Mouse (Mus musculus) heart, embryonic 10.5 days (tissue): ENCODE measurements around the gene Itpkb. TPM values are rescaled to one million over a fixed set of nuclear protein-coding genes. Genes with fewer than 3 reads are reported as not detected.
A peak's percentile ranks its signal among the peaks of the same experiment; 100 is the strongest.
"Not testable (repeated sequence)": the region's sequence is repeated elsewhere in the genome, so short reads cannot be mapped to it uniquely, and the experiment has no call there.

Source experiments
- DNase-seq: peaks from one replicate; pipeline ENCODE4 v3.0.0-alpha.2; 2017; ENCODE audit warnings: low spot score
- H3K27ac ChIP-seq: fragments of 300-500 bp; sonication (generic); 2 replicates; pipeline ENCODE4 v1.5.1; 2016; ENCODE audit warnings: mild to moderate bottlenecking
- H3K27me3 ChIP-seq: fragments of 300-500 bp; sonication (generic); 2 replicates; pipeline ENCODE4 v1.6.1; 2016; ENCODE audit warnings: mild to moderate bottlenecking; ENCODE audit not compliant: poor library complexity, insufficient read depth, severe bottlenecking
- H3K36me3 ChIP-seq: fragments of 300-500 bp; sonication (generic); 2 replicates; pipeline ENCODE4 v1.6.1; 2016; ENCODE audit warnings: mild to moderate bottlenecking, moderate library complexity
- H3K4me1 ChIP-seq: fragments of 300-500 bp; sonication (generic); 2 replicates; pipeline ENCODE4 v1.6.1; 2016; ENCODE audit warnings: mild to moderate bottlenecking
- H3K4me3 ChIP-seq: fragments of 300-500 bp; sonication (generic); 2 replicates; pipeline ENCODE4 v1.5.1; 2016; ENCODE audit warnings: mild to moderate bottlenecking, moderate library complexity
- H3K9me3 ChIP-seq: fragments of 300-500 bp; sonication (generic); 2 replicates; pipeline ENCODE4 v1.6.1; 2016; ENCODE audit warnings: mild to moderate bottlenecking, moderate library complexity
- WGBS: fragments of 180-500 bp; shearing (Covaris S2); methylation state at CpG from one replicate; pipeline ENCODE4 v1.1.7; 2016; 5-methylcytosine and 5-hydroxymethylcytosine counted together
- polyA plus RNA-seq: library from polyadenylated mRNA; unstranded; fragments of >200 nt; fragmentation: Nextera tagmentation; extraction: Ambion mirVana; gene quantifications from 2 replicates; pipeline ENCODE4 v1.2.1, GENCODE M21; 2016

Gene Itpkb
- polyA plus RNA-seq, 1 experiment from 2014 or later, result 4.6 TPM

DNA sequence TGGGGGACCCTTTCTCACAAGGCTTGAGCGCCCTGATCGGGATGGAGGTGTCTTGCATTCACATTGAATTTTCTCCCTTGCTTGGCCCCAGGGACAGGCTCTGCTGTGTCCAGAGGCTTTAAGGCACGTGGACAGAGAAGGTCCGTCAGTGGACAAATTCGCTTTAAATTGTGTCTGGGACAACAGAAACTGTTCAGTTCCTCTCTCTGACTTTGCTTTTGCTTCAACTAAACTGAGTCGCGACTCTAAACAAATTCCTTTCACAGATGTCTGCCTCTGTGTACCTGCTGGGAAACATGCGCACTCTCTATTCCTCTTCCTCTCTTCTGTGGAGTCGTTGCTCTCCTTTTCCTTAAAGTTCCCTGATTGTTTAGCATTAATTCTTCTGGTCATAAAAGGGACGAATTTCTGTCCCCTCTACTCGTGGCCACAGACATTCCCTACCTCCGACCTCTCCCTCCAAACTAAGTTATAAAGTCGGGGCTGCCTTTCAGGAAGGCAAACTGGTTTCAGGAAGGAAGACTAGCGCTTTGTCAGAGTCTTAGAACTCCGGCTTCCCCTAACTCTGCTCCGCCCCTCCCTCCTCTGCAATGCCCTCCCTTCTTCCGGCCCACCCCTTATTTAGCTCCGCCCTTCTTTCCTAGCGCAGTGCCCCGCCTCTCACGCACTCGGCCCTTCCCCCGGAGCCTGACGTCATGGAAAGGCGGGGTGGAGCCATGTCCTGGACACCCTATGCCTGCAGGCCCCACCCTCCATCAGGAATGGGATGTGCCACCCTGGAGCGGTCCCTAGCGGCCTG lies 56.9 kb downstream of the Itpkb start:
- peak; percentile 100 for DNase-seq
- H3K27me3 ChIP-seq, result no peaks in the 10 kb centered on the region
- peak overlapping the region; percentile 87 for H3K27ac ChIP-seq
- peak overlapping the region; percentile 60 for H3K4me3 ChIP-seq
- H3K36me3 ChIP-seq, result no peaks in the 10 kb centered on the region
- H3K9me3 ChIP-seq, result no peaks in the 10 kb centered on the region
- H3K4me1 ChIP-seq, result peaks cover 49% of the 10 kb centered on the region
- 3% methylated on average over 27 of the region's 27 CpGs for WGBS

DNA sequence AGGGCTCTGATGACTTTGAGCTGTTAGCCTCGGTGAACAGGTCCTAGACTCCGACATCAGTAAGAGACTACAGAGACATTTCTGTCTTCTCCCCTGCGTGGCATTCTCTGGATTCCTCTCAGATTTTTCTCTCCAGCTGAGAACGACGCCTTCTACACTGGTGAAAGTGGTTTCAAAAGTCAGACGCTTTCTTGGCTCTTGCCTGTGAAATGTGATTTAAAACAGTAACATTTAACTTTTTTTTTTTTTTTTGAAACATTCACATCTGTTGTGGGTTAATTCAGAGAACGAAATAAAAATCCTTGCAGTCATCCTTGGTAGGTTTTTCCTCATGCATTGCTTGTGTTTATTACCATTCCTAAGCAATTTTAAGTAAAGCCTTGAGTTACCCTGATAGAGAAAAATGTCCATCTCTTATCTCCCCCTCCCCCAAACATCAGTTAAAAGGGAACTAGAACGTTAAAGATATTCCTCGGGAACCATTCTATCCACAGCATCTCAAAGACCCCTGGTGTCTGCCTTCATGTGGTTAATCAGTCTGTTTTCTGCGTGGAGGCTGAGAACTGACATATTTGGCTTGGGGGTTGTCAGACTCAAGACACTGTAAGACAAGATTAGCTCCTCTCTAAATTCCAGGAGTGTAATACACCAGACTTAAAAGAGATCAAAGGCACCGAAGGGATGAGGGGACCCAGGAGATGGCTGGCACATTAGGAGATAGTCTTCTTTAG lies 57.6 kb downstream of the Itpkb start:
- H3K4me1 ChIP-seq, result peaks cover 46% of the 10 kb centered on the region
- no peaks in the 10 kb centered on the region for H3K27me3 ChIP-seq
- 10% methylated on average over 11 of the region's 11 CpGs for WGBS
- no peaks in the 10 kb centered on the region for H3K36me3 ChIP-seq
- no peak for DNase-seq
- no peaks in the 10 kb centered on the region for H3K9me3 ChIP-seq
- peak overlapping the region; percentile 60 for H3K4me3 ChIP-seq
- peak overlapping the region; percentile 87 for H3K27ac ChIP-seq

DNA sequence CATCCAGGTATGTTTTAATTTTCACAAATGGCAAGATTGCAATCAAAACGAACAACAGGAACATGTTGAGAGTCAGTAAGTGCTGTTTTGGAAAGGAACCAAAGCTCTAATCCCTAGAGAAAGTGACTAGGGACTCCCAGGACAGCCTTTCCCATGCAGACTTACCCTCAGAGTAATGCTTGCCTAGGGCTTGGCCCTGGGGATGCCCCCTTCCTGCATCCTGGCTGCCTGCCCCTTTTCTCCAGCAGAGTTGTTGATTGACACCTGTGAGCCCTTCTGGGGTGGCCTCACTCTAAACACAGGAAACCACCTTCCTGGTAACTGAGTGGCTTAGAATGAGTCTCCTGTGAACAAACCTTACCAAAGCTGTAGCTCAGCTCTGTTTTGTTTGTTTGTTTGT lies 58.2 kb downstream of the Itpkb start:
- Histone ChIP-seq H3K36me3 (no peaks in the 10 kb centered on the region), H3K4me1 (peaks cover 47% of the 10 kb centered on the region), H3K27me3 (no peaks in the 10 kb centered on the region), H3K9me3 (no peaks in the 10 kb centered on the region), H3K4me3 (no peak overlapping the region), H3K27ac (peak overlapping the region; percentile 87)
- WGBS, result 21% methylated on average over 1 of the region's 1 CpGs
- DNase-seq, result no peak

DNA sequence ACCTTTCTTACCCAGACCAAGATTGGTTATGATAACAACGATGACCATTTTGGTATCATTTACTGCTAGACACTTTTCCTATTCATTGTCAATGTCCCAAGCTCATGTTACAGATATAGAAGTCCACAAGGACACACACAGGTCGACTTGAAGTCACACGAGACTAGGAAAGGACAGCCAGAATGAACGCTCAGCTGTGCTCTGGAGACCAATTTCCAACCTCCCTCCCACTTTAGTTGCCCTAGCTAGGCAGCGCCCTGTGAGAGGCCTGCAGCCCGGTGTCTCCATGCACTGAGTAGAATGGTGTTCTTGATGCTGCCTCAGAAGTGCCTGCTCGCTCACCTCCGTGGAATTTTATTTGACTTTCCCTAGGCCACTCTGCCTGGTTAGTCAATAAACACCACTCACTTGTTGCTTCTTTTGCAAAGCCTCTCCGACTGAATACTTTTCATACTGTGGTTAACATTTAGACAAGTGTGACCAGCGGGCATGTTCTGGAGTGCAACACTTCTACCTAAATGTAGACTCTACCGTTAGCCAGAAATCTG lies 59.0 kb downstream of the Itpkb start:
- H3K9me3 ChIP-seq, DNase-seq, H3K4me3 ChIP-seq, H3K36me3 ChIP-seq, H3K27me3 ChIP-seq: not testable (repeated sequence)
- WGBS, result 83% methylated on average over 11 of the region's 11 CpGs
- Histone ChIP-seq H3K4me1 (peaks cover 49% of the 10 kb centered on the region), H3K27ac (peak overlapping the region; percentile 87; the same call in 1 of the 2 replicates)

DNA sequence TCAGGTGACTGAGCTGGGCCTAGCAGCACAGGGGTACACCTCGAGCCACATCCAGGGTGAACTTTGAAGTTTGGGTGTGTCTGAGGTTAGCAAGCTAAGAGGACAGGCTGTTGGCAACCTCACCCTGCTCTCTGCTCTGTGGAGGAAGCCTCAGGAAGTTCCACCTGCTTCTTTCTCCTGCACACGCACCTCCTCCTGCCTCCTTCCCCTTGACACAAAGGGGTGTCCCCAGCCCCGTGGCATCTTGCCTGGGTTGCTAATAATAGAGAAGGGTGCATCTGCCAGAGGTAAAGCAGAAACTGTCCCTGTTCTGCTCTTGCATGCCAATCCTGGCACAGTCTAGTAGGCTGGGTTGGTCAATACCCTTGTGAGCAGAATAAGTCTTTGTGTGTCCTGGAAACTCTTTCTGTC lies 60.0 kb downstream of the Itpkb start:
- H3K4me3 ChIP-seq, result no peak overlapping the region
- 66% methylated on average over 3 of the region's 3 CpGs for WGBS

DNA sequence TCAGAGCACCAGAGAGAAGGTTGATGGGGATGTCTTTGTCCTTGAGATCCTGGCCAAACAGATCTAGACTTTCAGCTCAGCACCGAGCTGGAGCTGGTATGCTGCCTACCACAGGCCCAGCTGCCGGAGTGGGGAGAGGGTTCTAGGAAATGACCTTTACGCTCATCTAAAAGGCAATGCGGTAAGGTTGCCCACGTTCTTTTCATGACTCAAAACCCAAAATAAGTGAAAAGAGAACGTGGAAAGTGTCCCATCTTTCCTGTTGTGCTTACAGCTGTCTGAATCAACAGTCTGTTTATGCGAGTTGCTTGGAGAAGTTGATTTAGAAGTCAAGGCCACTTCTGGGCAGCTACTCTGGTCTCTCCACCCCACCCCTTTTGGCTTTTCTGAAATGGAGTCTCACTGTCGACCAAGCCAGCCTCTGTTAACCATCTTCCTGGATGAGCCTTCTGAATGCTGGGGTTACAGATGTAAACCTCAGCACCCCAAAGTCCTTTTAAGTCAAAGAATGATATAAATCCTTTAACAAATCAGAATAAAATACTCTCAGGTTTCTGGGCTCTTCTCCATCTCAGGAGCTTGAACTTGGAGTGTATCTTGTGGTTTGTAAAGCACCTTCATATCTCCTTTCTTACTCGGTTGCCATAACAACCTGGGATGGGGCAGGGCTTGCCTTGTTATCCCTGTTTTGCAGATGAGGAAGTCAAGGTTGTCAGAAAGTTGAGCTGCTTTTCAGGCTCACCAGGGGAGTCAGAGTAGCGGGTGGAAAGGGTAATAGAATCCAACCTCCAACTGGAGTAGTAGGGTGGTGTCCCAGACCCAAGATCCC lies 60.7 kb downstream of the Itpkb start:
- H3K4me1 ChIP-seq, result peaks cover 40% of the 10 kb centered on the region
- 77% methylated on average over 10 of the region's 10 CpGs for WGBS
- H3K4me3 ChIP-seq, result no peak overlapping the region
- H3K27ac ChIP-seq, result no peak overlapping the region
- H3K36me3 ChIP-seq, result no peaks in the 10 kb centered on the region
- no peak for DNase-seq
- no peaks in the 10 kb centered on the region for H3K27me3 ChIP-seq
- no peaks in the 10 kb centered on the region for H3K9me3 ChIP-seq

More for the DNA sequence above, 60.0 kb downstream of the Itpkb start:
- Histone ChIP-seq H3K27me3 (no peaks in the 10 kb centered on the region), H3K9me3 (no peaks in the 10 kb centered on the region), H3K27ac (0 out of 2 replicates have a peak overlapping the region, but pooled peaks have one; percentile 29), H3K4me1 (peaks cover 41% of the 10 kb centered on the region), H3K36me3 (no peaks in the 10 kb centered on the region)
- DNase-seq, result no peak

DNA sequence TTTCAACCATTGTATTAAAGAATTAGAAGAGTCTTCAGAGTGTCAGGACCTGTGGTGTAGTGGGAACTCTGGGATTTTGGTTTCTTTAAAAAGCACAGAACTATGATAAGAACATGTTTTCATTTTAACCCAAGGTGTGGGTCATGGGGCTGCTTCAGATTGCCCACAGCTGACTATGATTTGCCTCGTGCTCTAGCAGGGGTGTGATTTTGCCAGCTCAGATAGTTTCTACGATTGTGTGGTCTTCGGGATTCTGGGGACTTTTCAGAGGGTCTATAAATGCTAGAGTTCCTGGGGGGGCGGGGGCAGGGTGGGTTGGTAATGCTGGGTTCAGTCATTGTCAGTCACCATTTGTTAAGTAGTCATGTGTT lies 61.3 kb downstream of the Itpkb start:
- peaks cover 38% of the 10 kb centered on the region for H3K4me1 ChIP-seq
- H3K4me3 ChIP-seq, result no peak overlapping the region
- no peaks in the 10 kb centered on the region for H3K9me3 ChIP-seq
- H3K27me3 ChIP-seq, result no peaks in the 10 kb centered on the region
- WGBS, result 78% methylated on average over 4 of the region's 4 CpGs
- no peaks in the 10 kb centered on the region for H3K36me3 ChIP-seq
- no peak for DNase-seq
- no peak overlapping the region for H3K27ac ChIP-seq

DNA sequence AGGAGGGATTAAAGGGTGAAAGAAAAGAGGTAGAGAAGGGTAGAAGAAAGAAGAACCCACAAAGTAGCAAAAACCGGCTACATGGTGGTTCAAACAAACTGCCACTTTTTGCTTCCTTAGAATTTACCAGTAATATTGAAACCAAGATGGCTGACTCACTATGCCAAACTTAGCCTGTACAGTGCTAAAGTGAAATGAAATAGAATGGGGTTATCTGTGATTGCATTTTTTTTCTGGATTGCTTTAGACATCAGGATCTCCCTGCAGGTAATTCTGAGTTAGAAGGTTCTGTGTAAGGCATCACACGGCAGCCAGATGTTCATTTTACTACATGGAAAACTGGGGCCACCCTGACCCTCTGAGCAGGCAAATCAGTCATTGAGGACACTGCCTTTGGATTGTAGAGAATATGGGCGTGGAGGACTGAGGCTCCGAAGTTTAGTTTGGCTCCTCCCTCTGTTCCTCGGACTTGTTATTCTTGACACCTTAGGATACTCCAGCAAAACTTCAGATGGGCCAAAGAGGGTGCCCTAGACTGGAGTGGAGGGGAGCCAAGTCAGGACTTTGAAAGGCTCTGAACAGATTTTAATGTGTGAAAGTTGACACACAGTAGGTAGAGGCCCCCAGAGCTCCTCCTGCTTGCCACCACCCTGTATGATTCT lies 62.0 kb downstream of the Itpkb start:
- DNase-seq, result no peak
- Histone ChIP-seq H3K4me1 (peaks cover 31% of the 10 kb centered on the region), H3K36me3 (no peaks in the 10 kb centered on the region), H3K27me3 (no peaks in the 10 kb centered on the region), H3K27ac (no peak overlapping the region), H3K4me3 (no peak overlapping the region), H3K9me3 (no peaks in the 10 kb centered on the region)
- 77% methylated on average over 5 of the region's 5 CpGs for WGBS

DNA sequence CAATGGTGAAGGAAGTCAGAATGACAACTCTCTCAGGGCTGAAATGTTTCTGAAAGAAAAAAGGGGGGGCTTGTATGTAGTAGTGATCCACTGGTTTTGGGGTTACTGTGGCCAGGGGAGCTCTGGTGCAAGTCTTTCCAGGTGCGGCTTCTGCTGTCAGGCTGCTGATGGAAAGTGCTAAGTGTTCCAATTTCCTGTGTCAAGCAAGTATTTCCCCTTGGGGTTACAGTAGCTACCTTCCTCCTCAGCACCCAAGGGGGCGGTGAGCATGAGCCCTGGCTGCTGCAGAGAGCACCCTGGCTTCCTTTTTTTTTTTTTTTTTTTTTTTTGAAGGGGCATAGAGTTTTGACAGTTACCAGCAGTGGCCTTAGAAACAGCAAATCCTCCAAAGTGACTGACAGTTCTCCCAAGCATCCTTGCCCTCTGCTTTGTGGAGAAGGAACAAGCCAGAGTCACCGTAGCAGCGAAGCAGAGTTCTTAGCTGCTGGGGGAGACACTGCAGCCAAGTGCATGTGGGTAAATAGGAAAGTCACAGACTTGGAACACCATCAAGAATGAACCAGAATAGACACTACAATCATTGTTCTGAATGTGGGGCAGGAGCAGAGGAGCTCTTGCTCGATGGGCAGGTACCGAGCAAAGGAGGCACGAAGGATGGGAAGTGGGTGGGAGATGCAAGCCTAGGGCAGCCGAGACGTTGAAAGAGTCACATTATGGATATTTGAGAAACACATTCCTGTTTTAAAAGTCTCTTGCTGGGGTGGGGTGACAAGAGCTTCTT lies 62.9 kb downstream of the Itpkb start:
- H3K4me3 ChIP-seq, result no peak overlapping the region
- no peak for DNase-seq
- no peaks in the 10 kb centered on the region for H3K9me3 ChIP-seq
- WGBS, result 77% methylated on average over 9 of the region's 9 CpGs
- H3K27ac ChIP-seq, result no peak overlapping the region
- H3K36me3 ChIP-seq, result no peaks in the 10 kb centered on the region
- no peaks in the 10 kb centered on the region for H3K27me3 ChIP-seq
- H3K4me1 ChIP-seq, result peaks cover 23% of the 10 kb centered on the region

DNA sequence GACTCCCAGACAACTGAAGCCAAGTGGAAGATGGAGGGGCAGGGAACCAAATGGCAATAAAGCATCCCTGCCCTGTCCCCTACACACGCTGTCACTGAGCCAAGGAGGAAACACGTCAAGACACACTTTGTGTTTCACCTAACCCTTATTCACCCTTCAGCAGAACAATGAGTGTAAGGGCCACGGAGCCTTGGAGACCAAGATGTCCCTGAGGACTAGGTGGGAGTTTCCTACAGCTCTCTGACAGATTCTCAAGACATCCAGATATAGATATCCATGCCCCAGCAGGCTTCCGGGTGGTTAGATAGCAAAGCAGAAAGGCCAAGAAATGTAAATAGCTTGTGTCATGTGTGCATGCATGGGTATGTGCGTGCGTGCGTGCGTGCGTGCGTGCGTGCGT lies 63.6 kb downstream of the Itpkb start:
- no peak overlapping the region for H3K27ac ChIP-seq
- WGBS, result 85% methylated on average over 12 of the region's 12 CpGs
- no peak for DNase-seq

DNA sequence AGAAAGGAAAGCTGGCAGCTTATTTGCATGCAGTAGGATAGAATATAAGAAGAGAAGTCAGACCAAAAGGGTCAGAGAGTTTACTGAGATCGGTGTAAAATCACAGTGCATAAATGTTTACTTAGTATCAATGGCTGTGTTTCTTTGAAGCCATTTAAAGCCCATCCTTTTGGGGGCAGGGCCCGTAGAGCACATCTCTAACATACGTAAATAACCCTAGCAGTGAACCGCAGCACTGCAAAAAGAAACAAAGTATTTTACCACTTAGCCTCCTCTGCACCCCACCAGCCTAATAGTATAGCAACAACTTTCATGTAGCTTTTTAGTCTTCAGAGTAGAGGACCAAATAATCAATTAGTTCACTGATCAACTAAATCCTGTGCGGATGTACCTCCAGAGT lies 67.4 kb downstream of the Itpkb start:
- Histone ChIP-seq H3K27ac (no peak overlapping the region), H3K27me3 (no peaks in the 10 kb centered on the region), H3K9me3 (no peaks in the 10 kb centered on the region), H3K36me3 (no peaks in the 10 kb centered on the region), H3K4me1 (peaks cover 26% of the 10 kb centered on the region), H3K4me3 (no peak overlapping the region)
- 72% methylated on average over 5 of the region's 5 CpGs for whole genome bisulfite sequencing
- no peak for DNase-seq

More for the DNA sequence above, 63.6 kb downstream of the Itpkb start:
- H3K36me3 ChIP-seq, result no peaks in the 10 kb centered on the region
- H3K27me3 ChIP-seq, result no peaks in the 10 kb centered on the region
- peaks cover 16% of the 10 kb centered on the region for H3K4me1 ChIP-seq
- no peaks in the 10 kb centered on the region for H3K9me3 ChIP-seq
- no peak overlapping the region for H3K4me3 ChIP-seq

DNA sequence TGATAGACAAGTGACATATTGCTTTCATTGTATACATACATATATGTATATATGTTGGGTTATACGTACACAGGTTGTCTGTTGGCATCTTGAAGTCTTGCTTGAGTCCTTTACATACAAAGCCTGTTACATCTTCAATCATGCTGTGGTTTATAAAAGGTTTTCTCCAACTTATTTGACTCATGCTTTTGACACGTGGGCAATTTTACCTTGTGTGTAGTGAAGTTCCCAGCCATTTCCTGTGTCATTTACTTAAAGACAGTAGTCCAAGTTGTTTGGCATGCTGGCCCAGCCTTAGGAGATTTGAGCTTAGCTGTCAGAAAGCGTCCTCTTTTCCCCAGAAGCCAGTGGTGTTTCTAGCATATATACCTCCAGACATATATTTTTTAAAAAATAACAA lies 68.2 kb downstream of the Itpkb start:
- no peaks in the 10 kb centered on the region for H3K36me3 ChIP-seq
- DNase-seq, result no peak
- 76% methylated on average over 3 of the region's 3 CpGs for WGBS
- no peaks in the 10 kb centered on the region for H3K9me3 ChIP-seq
- H3K27me3 ChIP-seq, result no peaks in the 10 kb centered on the region
- H3K4me3 ChIP-seq, result no peak overlapping the region
- H3K27ac ChIP-seq, result no peak overlapping the region
- H3K4me1 ChIP-seq, result peaks cover 31% of the 10 kb centered on the region
